Mouse (Mus musculus) hindlimb bud, embryonic 11.5 days (tissue): Measurements from ENCODE around the gene Rabgap1.

Experiments used
- DNase-seq: peaks from one replicate; pipeline ENCODE4 v3.0.0-alpha.2; 2012; ENCODE audit warnings: low read depth, low spot score; ENCODE audit errors: extremely low spot score

The Rabgap1 gene

GRCm38 (mm10) chr2:37511134-37511901 lies 68.2 kb downstream of the Rabgap1 start:
- DNase-seq = no peak

- DNase-seq = no peak
Observed at GRCm38 (mm10) chr2:37516030-37516710, 73.1 kb downstream of the Rabgap1 start, which contains the start of gene Gpr21. Gpr21 (plus strand) TSS chr2:37516332.

GRCm38 (mm10) chr2:37516922-37517462 lies 73.9 kb downstream of the Rabgap1 start:
- no peak for DNase-seq

GRCm38 (mm10) chr2:37518561-37519285 lies 75.6 kb downstream of the Rabgap1 start:
- no peak for DNase-seq

GRCm38 (mm10) chr2:37519286-37519640 lies 76.2 kb downstream of the Rabgap1 start:
- DNase-seq = no peak

GRCm38 (mm10) chr2:37527587-37527986 lies 84.5 kb downstream of the Rabgap1 start:
- no peak for DNase-seq

GRCm38 (mm10) chr2:37529397-37529796 lies 86.3 kb downstream of the Rabgap1 start:
- no peak for DNase-seq

GRCm38 (mm10) chr2:37530766-37531165 lies 87.7 kb downstream of the Rabgap1 start:
- no peak for DNase-seq

- DNase-seq = no peak
Observed at GRCm38 (mm10) chr2:37531639-37532038, 88.6 kb downstream of the Rabgap1 start.

GRCm38 (mm10) chr2:37549346-37550012 lies 106.4 kb downstream of the Rabgap1 start:
- DNase-seq = no peak

GRCm38 (mm10) chr2:37556366-37556765 lies 113.3 kb downstream of the Rabgap1 start:
- DNase-seq = no peak

- DNase-seq = no peak
Observed at GRCm38 (mm10) chr2:37565579-37565978, 122.5 kb downstream of the Rabgap1 start.

GRCm38 (mm10) chr2:37566035-37566434 lies 123.0 kb downstream of the Rabgap1 start:
- no peak for DNase-seq

GRCm38 (mm10) chr2:37569888-37570287 lies 126.8 kb downstream of the Rabgap1 start:
- no peak for DNase-seq

- DNase-seq = no peak
Observed at GRCm38 (mm10) chr2:37570703-37571102, 127.6 kb downstream of the Rabgap1 start.

- no peak for DNase-seq
Observed at GRCm38 (mm10) chr2:37572141-37572540, 129.1 kb downstream of the Rabgap1 start.

GRCm38 (mm10) chr2:37576661-37577060 lies 133.6 kb downstream of the Rabgap1 start:
- no peak for DNase-seq

GRCm38 (mm10) chr2:37578185-37578584 lies 135.1 kb downstream of the Rabgap1 start:
- DNase-seq = no peak

GRCm38 (mm10) chr2:37587919-37588318 lies 144.8 kb downstream of the Rabgap1 start:
- no peak for DNase-seq
